Mouse (Mus musculus) lung, embryonic 15.5 days (tissue): Measurements from ENCODE around the gene Nav3. TPM values are rescaled to one million over a fixed set of nuclear protein-coding genes. Genes with fewer than 3 reads are reported as not detected.

ENCODE experiments used
- ATAC-seq: fragments of 200-750 bp; cut with Nextera tagmentation; 2 replicates; pipeline ENCODE4 v1.8.0; 2017; ENCODE audit warnings: moderate number of reproducible peaks, borderline replicate concordance; ENCODE audit not compliant: low FRiP score, low TSS enrichment; ENCODE audit errors: extremely low read depth
- H3K27ac ChIP-seq: fragments of 300-500 bp; sonication (generic); 2 replicates; pipeline ENCODE4 v1.5.1; 2015; ENCODE audit warnings: moderate library complexity, mild to moderate bottlenecking, inconsistent platforms
- H3K27me3 ChIP-seq: fragments of 300-500 bp; sonication (generic); 2 replicates; pipeline ENCODE4 v1.6.1; 2015; ENCODE audit warnings: inconsistent platforms
- H3K36me3 ChIP-seq: fragments of 300-500 bp; sonication (generic); 2 replicates; pipeline ENCODE4 v1.6.1; 2015; ENCODE audit warnings: inconsistent platforms
- H3K4me1 ChIP-seq: fragments of 300-500 bp; sonication (generic); 2 replicates; pipeline ENCODE4 v1.6.1; 2015; ENCODE audit warnings: inconsistent platforms
- H3K4me2 ChIP-seq: fragments of 300-500 bp; sonication (generic); 2 replicates; pipeline ENCODE4 v1.6.1; 2015; ENCODE audit warnings: inconsistent platforms, mild to moderate bottlenecking, moderate library complexity
- H3K4me3 ChIP-seq: fragments of 300-500 bp; sonication (generic); 2 replicates; pipeline ENCODE4 v1.5.1; 2015; ENCODE audit warnings: mild to moderate bottlenecking, inconsistent platforms
- H3K9ac ChIP-seq: fragments of 300-500 bp; sonication (generic); 2 replicates; pipeline ENCODE4 v1.6.1; 2015; ENCODE audit warnings: inconsistent platforms
- H3K9me3 ChIP-seq: fragments of 300-500 bp; sonication (generic); 2 replicates; pipeline ENCODE4 v1.6.1; 2016; ENCODE audit warnings: inconsistent platforms
- WGBS: fragments of 180-500 bp; shearing (Covaris S2); methylation state at CpG from one replicate; pipeline ENCODE4 v1.1.7; 2015; 5-methylcytosine and 5-hydroxymethylcytosine counted together
- polyA plus RNA-seq: library from polyadenylated mRNA; unstranded; fragments of >200 nt; fragmentation: Nextera tagmentation; extraction: Ambion mirVana; gene quantifications from 2 replicates; pipeline ENCODE4 v1.2.1, GENCODE M21; 2015

Gene Nav3
- polyA plus RNA-seq, 1 experiment from 2014 or later, result 1.8 TPM

DNA sequence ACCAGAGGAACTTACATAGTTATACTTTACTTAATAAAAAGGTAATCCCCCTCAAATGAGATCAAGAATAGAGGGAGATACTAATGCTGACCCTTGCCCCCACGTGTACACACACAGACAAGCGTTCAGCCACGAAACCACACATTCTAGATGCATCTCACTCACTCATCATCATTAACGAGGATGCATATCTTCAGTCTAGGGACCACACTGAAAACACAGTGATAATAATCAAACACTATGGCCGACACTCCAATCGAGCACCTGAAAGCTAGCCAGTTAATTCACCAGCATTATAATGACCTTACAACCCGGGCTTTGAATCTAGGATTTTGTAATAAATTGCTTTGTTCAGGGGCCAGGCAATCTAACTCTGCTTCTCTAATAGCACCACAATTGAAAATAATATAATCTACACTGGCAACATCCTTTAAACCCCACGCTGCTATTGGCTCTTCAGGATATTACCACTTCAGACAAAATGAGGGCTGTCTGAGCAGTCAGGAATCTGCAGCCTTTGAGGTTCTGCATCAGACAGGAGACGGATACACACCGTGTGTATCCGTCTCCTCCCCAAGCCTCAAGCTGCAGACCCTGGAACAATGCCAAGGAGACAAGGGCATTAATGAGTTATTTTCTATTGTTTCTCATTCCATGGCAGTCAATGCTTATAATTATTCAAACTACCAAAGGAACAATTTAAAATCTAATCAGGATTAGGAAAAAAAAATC lies 83.1 kb downstream of the Nav3 start:
- Histone ChIP-seq H3K27me3 (no peaks in the 10 kb centered on the region), H3K4me2 (no peak overlapping the region), H3K9me3 (no peaks in the 10 kb centered on the region), H3K4me1 (no peaks in the 10 kb centered on the region), H3K27ac (no peak overlapping the region), H3K9ac (no peak overlapping the region), H3K4me3 (no peak overlapping the region), H3K36me3 (no peaks in the 10 kb centered on the region)
- ATAC-seq, result no peak
- 54% methylated on average over 11 of the region's 11 CpGs for WGBS

DNA sequence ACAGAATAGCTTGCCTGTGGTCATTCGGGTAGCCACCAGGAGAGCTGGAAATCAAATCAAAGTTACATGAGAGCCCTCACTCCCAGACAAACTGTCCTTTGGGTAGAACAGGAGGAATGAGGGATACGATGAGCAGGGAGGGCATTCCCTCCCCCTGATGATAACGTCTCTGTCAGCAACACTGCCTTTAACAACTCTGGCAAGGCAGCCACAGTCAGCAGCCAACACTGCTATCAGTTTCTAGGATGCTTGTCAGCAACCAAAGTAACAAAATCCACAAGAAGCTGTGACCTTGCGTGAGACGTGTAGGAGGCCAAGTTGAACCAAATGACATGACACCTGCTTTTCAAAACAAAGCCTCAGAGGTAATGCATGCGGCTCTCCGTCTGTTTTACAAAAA lies 103.9 kb downstream of the Nav3 start:
- Histone ChIP-seq H3K9me3 (no peaks in the 10 kb centered on the region), H3K36me3 (no peaks in the 10 kb centered on the region), H3K27ac (no peak overlapping the region), H3K27me3 (no peaks in the 10 kb centered on the region), H3K4me3 (no peak overlapping the region), H3K9ac (no peak overlapping the region), H3K4me2 (no peak overlapping the region), H3K4me1 (no peaks in the 10 kb centered on the region)
- no peak for ATAC-seq
- WGBS, result 43% methylated on average over 7 of the region's 7 CpGs

DNA sequence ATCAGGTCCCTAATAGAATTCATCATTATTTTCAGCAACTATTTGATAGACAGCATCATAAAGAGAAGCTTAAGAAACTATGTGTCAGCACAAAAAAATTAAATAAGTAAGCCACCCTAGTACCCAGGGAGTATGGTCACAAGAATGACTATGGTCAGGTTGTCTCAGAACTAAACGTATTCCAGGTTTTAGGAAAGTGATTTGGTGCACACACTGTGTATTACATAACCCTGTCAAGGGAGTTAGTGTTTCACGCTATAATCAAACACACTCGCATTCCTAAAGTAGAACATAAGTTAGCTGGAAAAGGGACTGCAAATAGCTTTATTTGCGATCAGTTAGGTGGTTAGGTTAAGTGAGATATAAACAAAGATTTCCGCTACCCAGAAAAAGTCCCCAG lies 126.0 kb downstream of the Nav3 start:
- Histone ChIP-seq H3K4me2 (no peak overlapping the region), H3K9me3 (no peaks in the 10 kb centered on the region), H3K4me1 (peaks cover 12% of the 10 kb centered on the region), H3K27me3 (no peaks in the 10 kb centered on the region), H3K36me3 (no peaks in the 10 kb centered on the region), H3K9ac (no peak overlapping the region), H3K4me3 (no peak overlapping the region), H3K27ac (peak overlapping the region; percentile 29; the same call in 1 of the 2 replicates)
- 42% methylated on average over 5 of the region's 5 CpGs for WGBS
- ATAC-seq, result no peak

DNA sequence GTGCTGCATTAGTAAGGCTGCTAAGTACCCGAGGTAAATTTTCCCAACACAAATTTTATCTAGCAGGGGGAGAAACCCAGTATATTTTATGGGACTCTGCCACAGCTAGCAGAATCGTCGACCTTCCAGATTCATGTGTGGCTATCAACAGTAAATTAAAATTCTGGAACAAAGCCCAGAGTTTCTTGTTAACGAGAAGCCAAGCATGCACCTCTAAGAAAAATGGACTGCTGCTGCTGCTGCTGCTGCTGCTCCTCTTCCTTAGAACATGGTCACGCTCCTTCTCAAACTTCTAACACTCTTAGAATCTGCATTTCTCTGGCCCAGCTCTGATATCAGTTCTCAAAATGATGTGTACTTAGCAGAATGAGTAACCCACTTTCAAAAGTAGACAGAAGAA lies 126.4 kb downstream of the Nav3 start:
- H3K4me2 ChIP-seq, result no peak overlapping the region
- peak; percentile 46; the same call in 1 of the 2 replicates for ATAC-seq
- H3K27me3 ChIP-seq, result no peaks in the 10 kb centered on the region
- WGBS, result 13% methylated on average over 5 of the region's 5 CpGs
- no peak overlapping the region for H3K4me3 ChIP-seq
- peaks cover 12% of the 10 kb centered on the region for H3K4me1 ChIP-seq
- no peaks in the 10 kb centered on the region for H3K36me3 ChIP-seq
- H3K9ac ChIP-seq, result no peak overlapping the region
- H3K9me3 ChIP-seq, result no peaks in the 10 kb centered on the region
- 0 out of 2 replicates have a peak overlapping the region, but pooled peaks have one; percentile 29 for H3K27ac ChIP-seq

DNA sequence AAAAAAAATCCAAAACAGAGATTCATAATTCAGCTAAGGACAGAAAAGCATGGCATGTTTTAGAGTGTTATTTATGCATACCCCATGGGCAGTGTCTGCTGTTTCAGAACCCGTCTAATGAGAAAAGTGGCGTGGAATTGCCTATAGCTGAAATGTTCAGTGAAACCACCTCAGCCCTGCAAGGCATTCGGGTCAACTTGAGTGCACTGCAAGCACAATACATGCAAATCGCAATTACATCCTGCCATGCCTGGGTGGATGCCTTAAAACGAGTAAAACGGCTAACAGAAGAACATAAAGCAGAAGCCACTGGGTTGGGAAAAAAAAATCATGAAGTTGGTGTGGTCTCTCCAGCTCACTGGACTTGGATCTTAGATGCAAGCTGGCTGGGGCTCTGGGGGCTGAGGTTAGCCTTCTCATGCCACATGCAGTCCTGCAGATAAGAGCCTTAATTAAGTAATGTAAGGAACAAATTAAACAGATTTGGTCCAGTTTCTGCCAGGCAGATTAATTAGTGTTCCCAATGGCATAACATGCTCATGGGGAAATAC lies 133.8 kb downstream of the Nav3 start:
- H3K27me3 ChIP-seq, result no peaks in the 10 kb centered on the region
- H3K27ac ChIP-seq, result no peak overlapping the region
- no peak overlapping the region for H3K4me3 ChIP-seq
- 88% methylated on average over 6 of the region's 6 CpGs for WGBS
- no peak for ATAC-seq
- no peaks in the 10 kb centered on the region for H3K4me1 ChIP-seq
- H3K36me3 ChIP-seq, result no peaks in the 10 kb centered on the region
- no peak overlapping the region for H3K9ac ChIP-seq
- no peak overlapping the region for H3K4me2 ChIP-seq
- no peaks in the 10 kb centered on the region for H3K9me3 ChIP-seq

DNA sequence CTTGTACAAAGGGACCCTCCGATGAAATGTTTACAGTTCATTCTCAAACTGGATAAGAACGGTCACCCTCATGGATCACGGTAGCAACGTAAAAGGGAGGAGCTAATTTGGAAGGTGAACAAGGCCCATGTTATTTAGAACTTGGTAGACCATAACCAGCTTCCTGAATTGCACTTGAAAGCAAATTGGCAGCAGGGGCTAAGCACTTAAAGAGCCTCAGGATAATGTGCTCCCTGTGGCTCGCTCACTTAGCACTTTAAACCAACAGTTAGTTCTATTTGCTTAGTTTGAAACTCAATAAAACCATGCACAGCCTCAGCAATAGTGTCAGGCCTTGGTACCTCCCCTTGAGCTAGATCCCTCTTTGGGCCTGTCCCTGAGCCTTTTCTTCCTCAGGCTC lies 138.7 kb downstream of the Nav3 start:
- WGBS, result 51% methylated on average over 5 of the region's 5 CpGs
- Histone ChIP-seq H3K4me2 (no peak overlapping the region), H3K36me3 (no peaks in the 10 kb centered on the region), H3K27ac (0 out of 2 replicates have a peak overlapping the region, but pooled peaks have one; percentile 15), H3K9me3 (no peaks in the 10 kb centered on the region), H3K27me3 (no peaks in the 10 kb centered on the region), H3K4me1 (no peaks in the 10 kb centered on the region), H3K4me3 (no peak overlapping the region), H3K9ac (no peak overlapping the region)
- ATAC-seq, result peak; percentile 62; the same call in 1 of the 2 replicates

DNA sequence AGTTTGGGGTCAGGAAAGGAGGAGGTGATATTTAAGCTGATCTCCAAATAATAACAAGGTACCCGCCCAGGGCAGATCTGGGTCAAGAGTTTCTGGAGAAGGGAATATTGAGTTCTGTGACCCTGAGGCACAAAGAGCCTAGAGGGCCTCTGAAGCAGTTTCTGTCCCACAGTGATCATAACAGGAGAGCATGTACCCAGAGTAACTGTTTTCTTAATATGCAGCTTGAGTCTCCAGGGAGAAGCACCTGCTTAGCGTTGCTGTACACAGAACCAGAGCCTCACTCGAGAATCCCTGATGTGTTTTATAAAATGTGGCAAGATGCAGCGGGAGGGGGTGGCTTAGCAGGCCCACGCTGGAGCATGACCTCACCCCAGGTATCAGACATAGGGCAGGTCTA lies 141.5 kb downstream of the Nav3 start:
- ATAC-seq, result no peak
- Histone ChIP-seq H3K4me3 (no peak overlapping the region), H3K4me2 (no peak overlapping the region), H3K36me3 (no peaks in the 10 kb centered on the region), H3K9ac (no peak overlapping the region), H3K27ac (no peak overlapping the region), H3K9me3 (no peaks in the 10 kb centered on the region), H3K4me1 (no peaks in the 10 kb centered on the region), H3K27me3 (no peaks in the 10 kb centered on the region)
- WGBS, result 77% methylated on average over 5 of the region's 5 CpGs

DNA sequence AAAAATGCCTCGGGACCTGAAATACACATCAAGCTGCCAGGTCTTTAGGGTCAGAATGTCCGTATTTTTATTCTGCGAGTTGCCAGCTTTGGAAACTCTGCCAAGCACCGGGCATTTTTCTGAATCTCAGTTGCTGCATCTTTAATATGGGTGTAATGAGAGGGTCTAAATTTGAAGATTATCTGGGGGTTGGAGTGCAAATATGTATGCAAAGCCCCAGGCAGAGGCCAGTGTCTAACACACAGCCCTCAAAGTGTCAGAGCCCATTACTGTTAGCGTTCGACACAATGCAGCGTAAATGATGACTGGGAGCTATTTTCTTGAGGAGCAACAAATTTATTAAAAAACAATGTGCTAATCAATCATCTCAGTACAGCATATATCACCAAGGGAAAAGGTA lies 142.0 kb downstream of the Nav3 start:
- H3K36me3 ChIP-seq, result no peaks in the 10 kb centered on the region
- no peaks in the 10 kb centered on the region for H3K9me3 ChIP-seq
- H3K4me3 ChIP-seq, result no peak overlapping the region
- no peaks in the 10 kb centered on the region for H3K4me1 ChIP-seq
- no peak for ATAC-seq
- H3K4me2 ChIP-seq, result no peak overlapping the region
- WGBS, result 89% methylated on average over 7 of the region's 7 CpGs
- no peak overlapping the region for H3K27ac ChIP-seq
- H3K27me3 ChIP-seq, result no peaks in the 10 kb centered on the region
- H3K9ac ChIP-seq, result no peak overlapping the region

DNA sequence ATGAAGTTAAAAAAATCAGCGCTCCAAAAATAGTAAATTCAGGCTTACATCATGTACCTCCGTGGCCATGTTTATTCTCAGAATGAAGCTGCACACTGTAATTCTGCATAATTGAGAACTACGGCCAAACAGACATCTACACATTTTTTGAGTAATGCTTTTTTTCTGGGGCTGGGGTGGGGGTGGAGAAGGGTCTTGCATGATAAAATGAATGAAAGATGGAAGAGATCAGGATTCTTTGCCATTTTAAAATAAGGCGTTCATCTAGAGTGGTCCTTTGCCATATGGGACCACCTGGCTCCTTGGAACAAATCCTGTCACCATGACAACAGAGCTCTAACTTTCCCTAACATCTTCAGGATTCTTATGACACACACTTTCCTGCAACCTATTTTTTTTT lies 146.5 kb downstream of the Nav3 start:
- 68% methylated on average over 4 of the region's 4 CpGs for WGBS
- no peaks in the 10 kb centered on the region for H3K9me3 ChIP-seq
- H3K27me3 ChIP-seq, result no peaks in the 10 kb centered on the region
- ATAC-seq, result no peak
- H3K4me3 ChIP-seq, result no peak overlapping the region
- no peak overlapping the region for H3K9ac ChIP-seq
- no peaks in the 10 kb centered on the region for H3K4me1 ChIP-seq
- H3K36me3 ChIP-seq, result no peaks in the 10 kb centered on the region
- H3K4me2 ChIP-seq, result no peak overlapping the region
- H3K27ac ChIP-seq, result no peak overlapping the region

DNA sequence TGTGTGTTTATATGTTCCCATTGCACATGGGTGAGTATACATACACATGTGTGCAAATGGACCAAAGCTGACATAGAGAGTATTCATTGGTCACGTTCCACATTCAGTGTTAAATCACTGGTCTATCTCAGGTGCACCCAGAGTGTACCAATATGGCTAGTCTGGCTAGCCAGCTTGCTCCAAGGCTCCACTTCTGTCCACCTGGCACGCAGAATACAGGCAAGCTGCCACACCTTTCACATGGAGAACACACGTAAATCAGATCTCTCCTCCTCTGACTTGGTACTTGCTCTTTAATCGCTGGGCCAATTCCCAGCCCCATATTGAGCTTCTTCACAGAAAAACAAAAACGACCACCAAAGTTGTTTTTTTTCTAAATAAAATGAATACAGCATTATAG lies 150.4 kb downstream of the Nav3 start:
- H3K4me2 ChIP-seq, result no peak overlapping the region
- ATAC-seq, result no peak

DNA sequence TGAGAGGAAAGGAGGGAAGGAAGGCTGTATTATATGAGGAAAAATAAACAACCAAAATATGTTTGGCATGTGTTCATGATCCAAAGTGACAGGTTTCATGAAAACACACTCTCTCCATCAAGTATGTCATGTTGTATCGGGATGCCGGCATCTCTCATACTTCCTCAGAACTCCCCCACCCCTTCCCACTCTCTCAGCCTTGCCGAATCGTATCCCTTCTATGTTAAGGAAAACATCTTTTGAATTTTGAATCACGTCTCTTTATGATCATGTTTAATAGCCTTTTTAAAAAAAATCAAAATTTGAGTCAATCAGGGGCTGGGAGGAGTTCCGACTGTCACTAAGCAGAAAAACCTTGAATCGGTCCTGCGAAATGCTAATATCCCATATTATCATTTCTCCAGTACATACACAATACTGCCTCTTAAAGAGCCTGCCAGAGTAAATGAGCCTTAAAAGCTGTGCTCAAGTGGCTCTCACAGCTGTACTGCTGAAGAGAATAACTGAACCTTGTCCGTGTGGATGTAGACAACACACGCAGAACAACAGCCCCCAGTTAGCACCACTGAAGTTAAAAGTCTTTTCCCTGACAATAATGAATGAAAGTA lies 165.9 kb downstream of the Nav3 start:
- no peak overlapping the region for H3K27ac ChIP-seq
- H3K4me2 ChIP-seq, result no peak overlapping the region
- H3K9me3 ChIP-seq, result no peaks in the 10 kb centered on the region
- no peaks in the 10 kb centered on the region for H3K36me3 ChIP-seq
- WGBS, result 79% methylated on average over 10 of the region's 10 CpGs
- H3K9ac ChIP-seq, result no peak overlapping the region
- no peak for ATAC-seq
- no peaks in the 10 kb centered on the region for H3K4me1 ChIP-seq
- no peak overlapping the region for H3K4me3 ChIP-seq
- H3K27me3 ChIP-seq, result no peaks in the 10 kb centered on the region

More for the DNA sequence above, 150.4 kb downstream of the Nav3 start:
- Histone ChIP-seq H3K4me3 (no peak overlapping the region), H3K9me3 (no peaks in the 10 kb centered on the region), H3K36me3 (no peaks in the 10 kb centered on the region), H3K27ac (no peak overlapping the region), H3K27me3 (no peaks in the 10 kb centered on the region), H3K4me1 (no peaks in the 10 kb centered on the region), H3K9ac (no peak overlapping the region)
- WGBS, result 76% methylated on average over 5 of the region's 5 CpGs

DNA sequence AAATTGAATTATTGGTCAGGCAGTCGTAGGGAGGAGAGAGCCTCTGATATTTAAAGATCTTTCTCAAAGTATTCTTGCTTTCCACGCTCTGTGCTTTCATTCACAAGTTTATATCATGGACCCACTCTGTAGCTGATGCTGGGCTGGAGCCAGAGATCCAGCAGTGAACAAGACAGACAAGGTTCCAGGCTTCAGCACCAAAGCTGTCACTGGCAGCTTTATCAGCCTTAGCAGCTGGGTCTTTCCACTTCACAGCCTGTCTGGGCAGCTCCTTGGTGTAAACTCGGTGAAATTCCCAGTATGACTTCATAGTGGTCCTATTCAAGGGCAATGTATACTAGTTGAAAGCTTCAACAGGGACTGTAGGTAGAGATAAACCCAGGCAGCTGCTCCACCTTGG lies 172.1 kb downstream of the Nav3 start:
- Histone ChIP-seq H3K4me2 (no peak overlapping the region), H3K9ac (no peak overlapping the region), H3K36me3 (no peaks in the 10 kb centered on the region), H3K4me3 (no peak overlapping the region), H3K27ac (no peak overlapping the region), H3K9me3 (no peaks in the 10 kb centered on the region), H3K27me3 (no peaks in the 10 kb centered on the region), H3K4me1 (no peaks in the 10 kb centered on the region)
- peak; percentile 89; the same call in 1 of the 2 replicates for ATAC-seq
- WGBS, result 33% methylated on average over 3 of the region's 3 CpGs
